Mouse (Mus musculus) v-Abl transformed pro-B cells (cell line): ENCODE data around the gene Iqca.

ENCODE experiments used
- in situ Hi-C, 2 experiments: fragments of 400-800 bp; cut with MboI; formaldehyde crosslinking; loops; one replicate each; pipeline ENCODE4 v1.15.1; 2025; ENCODE audit not compliant: unreplicated experiment in 2 of 2

Gene Iqca

GRCm38 (mm10) chr1:90153787-90154186 lies 586 bp upstream of the Iqca start:
- in situ Hi-C loops, result no loop called here

- in situ Hi-C loops, result no loop called here
Measured at GRCm38 (mm10) chr1:90139729-90140128, 13.5 kb downstream of the Iqca start.

DNA sequence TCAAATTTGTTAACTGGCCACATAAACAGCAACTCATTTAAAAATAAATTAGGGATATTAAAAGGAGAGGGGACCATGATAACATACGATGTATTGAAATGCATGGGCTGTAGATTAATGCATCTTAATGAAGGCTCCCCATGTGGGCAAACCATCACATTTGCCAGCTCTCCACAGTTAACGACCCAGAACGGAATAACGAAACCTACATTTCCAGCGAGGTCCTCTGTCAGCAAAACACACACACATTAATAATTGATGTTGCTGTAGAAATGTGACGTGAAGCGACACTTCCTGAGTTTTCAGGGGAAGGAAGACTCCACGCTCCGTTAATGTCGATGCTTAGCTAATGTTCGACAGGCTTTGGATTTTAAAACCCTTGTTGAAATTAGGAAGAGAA lies 20.8 kb downstream of the Iqca start:
- in situ Hi-C loops, result no loop called here

DNA sequence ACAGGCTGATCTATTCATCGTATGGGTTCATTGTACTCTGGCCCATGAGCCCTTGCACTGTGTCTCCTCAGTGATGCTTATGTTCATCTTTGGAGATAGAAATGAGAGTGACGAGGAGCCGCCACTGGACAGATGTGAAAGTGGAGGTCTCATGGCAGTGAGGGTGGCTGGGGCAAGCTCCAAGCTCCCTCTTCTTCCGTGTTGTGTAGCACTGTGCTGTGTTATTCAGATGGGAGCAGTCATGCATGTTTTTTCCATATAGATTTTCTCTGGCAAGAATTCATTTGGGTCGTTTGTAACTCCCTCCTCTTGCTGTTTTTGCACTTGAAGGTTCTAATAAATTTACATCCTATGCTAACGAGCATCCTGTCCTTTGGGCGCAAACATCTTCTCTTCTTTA lies 21.2 kb downstream of the Iqca start:
- in situ Hi-C loops, result no loop called here

GRCm38 (mm10) chr1:90124561-90124960 lies 28.6 kb downstream of the Iqca start:
- in situ Hi-C loops, result no loop called here

DNA sequence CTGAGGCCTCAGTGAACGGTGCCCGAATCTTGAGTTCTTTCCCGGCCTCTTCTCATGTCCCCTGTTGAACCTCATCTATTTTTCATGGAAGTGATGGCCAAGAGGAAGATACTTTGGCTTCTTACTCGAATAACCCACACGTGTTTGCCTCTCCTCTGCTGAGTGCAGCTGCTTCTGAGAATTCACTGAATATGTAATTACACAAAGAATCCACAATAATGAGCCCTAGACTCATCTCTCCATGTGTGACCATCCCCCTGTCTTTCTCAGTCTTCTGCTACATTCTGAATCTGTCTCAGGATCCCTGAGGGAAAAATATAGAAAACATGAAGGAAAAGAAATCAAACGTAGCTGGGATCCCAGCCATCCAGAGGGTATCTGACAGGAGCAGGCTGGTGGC lies 32.5 kb downstream of the Iqca start:
- in situ Hi-C loops, result no loop called here

DNA sequence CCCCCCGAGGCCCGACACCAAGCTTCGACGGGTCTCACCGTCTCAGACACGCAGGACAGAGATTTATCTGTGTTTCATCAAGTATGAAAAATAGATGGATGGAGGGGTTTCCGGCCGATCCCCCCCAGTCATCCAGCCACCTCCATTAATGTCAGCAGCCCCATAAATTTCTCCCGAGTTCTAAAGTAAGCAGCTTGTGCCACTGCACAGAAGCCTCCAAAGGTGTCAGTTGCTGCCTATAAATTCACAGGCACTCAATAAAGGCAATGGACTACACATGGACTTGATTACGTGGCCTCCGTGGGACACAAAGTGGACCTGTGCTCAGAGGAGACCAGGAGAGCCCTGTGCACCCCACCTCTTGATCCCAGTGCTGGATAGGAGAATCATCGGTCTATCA lies 34.0 kb downstream of the Iqca start:
- in situ Hi-C loops, result no loop called here

GRCm38 (mm10) chr1:90117207-90117606 lies 36.0 kb downstream of the Iqca start:
- in situ Hi-C loops, result no loop called here

GRCm38 (mm10) chr1:90114586-90114985 lies 38.6 kb downstream of the Iqca start:
- in situ Hi-C loops, result no loop called here

GRCm38 (mm10) chr1:90113655-90114244 lies 39.5 kb downstream of the Iqca start:
- in situ Hi-C loops, result no loop called here

DNA sequence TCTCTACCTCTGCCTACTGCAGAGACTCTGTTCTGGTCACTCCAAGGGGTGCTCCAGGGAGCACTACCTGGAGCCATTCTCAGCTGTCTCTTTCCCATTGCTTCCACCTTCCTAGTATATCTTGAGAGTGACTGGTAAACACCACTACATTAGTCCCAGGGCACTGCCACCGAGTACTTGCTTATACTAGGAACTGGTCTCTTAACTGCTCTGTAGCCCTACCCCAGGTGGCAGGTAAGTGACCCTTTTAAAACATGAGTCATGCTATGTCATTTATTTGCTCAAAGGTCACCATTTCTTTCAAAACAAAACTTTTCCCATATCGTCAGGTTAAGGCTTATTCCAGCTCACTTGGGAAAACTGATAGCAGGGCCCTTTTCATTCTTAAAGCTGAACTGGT lies 40.5 kb downstream of the Iqca start:
- in situ Hi-C loops, result no loop called here

DNA sequence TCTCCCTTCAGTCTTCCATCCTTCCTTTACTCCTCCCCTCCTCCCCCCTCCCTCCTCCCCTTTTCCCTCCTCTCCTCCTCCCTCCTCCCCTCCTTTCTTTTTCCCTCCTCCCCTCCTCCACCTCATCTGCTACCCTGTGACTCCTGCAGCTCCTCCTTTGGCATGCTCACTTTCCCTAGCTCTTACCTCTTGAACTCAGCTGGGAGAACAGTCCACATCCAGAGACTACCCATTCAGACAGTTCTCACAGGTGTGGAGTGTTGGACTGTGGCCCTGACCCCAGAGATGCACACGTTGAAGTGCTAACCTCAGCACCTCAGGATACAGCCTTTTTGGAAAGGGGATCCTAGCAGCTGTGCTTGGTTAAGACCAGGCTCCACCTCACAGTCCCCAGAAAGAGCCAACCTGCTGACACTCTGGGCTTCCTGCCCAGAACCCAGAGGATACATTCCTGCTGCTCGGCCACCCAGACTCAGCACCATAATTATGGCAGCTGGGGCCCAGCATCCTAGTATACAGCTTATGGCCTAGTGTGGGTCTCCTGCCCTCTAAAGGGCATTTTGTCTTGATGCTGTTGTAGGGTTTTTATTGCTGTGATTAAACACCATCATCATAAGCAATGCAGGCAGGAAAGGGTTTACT lies 41.9 kb downstream of the Iqca start:
- in situ Hi-C loops, result no loop called here

- in situ Hi-C loops, result no loop called here
Measured at GRCm38 (mm10) chr1:90103896-90104487, 49.2 kb downstream of the Iqca start.

- in situ Hi-C loops, result no loop called here
Measured at GRCm38 (mm10) chr1:90100360-90101232, 52.6 kb downstream of the Iqca start.

DNA sequence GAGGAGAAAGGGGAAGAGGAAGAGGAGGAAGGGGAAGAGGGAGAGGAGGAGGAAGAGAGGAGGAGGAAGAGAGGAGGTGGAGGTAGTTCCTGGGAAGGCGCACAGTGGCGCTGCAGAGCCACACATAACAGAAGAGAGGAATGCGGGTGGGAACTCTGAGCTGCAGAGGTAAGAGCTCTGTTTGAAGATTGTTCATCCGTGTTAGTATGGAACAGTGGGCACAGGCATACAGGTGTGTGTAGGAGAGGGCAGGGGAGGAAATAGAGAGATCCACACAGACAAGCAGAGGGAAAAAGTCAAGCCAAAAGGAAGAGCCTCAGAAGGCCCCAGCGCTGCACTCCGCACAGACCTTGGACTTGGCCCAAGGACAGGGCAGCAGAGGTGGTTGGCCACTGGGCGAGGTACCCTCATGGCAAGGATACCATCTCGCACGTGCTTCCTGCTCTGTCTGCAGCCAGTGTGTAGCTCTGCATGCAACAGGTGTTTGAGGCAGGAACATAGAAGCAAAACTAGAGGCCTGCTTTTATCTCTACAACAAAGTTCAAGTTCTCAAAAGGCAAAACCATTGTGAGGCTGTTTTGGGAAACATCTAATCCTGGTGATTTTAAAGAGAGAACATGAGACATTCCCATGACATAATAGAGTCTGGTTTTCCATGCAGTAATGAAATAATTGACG lies 60.2 kb downstream of the Iqca start:
- in situ Hi-C loops, result no loop called here

DNA sequence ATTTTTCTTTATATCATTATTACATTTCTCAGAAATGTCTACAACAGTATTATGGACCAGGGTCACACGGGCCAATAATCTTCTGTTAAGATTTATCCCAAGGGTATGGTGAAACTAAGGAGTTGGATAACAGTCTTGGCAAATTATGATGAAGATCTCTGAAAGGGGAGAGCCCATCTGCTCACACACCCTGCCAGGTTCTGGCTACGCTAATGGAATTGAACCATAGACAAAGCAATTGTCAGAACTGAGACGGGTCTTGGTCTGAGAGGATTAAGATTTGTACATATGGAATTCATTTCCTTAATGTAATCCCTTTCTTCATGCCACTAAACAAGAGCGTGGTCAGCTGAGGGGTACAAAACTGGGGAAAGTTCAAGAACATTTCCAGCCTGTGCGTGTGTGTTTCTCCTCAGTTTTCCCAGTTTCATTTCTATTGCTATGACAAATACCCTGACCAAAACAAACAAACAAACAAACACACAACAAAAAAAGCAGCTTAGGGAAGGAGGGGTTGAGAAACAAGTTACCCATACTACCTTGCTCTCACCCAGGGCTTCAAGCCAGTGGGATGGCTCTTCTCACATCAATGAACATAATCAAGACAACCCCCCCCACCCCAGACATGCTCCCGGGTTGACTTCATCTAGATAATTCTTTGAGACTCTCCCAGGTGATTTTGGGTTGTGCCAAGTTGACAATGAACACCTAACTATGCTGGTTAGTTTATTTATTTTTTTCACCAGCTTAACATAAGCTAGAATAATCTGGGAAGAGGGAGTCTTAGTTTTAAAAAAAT lies 64.8 kb downstream of the Iqca start:
- in situ Hi-C loops, result no loop called here

GRCm38 (mm10) chr1:90086461-90086860 lies 66.7 kb downstream of the Iqca start:
- in situ Hi-C loops, result no loop called here

DNA sequence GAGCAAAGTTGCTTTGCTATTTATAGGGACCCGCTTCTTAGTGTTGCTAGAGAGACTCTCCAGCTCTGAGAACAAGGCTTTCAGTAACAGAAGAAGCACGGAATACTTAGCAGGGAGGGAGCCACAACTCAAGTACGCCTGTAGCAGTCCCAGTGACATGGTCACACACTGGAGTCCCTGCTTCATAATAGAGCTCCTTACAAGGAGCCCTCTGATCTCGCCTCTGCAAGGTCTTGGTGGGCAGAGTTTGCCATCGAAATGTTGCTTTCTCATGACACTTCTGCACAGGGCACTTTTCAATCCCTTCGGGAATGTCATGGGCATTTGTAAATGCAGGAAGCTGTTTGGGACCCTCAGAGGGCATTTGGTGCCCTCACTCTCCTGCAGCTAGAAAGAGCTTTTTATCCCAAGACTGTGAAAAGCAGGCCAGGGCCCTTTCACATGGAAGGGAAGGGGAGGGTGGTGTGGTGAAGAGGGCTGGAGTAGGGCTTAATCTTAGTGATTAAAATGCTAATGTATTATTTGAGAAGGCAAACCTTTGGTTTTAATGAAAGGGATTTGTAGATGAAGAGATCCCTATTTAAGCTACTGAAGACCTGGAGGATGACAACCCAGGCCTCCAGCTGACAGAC lies 67.6 kb downstream of the Iqca start:
- in situ Hi-C loops, result no loop called here

DNA sequence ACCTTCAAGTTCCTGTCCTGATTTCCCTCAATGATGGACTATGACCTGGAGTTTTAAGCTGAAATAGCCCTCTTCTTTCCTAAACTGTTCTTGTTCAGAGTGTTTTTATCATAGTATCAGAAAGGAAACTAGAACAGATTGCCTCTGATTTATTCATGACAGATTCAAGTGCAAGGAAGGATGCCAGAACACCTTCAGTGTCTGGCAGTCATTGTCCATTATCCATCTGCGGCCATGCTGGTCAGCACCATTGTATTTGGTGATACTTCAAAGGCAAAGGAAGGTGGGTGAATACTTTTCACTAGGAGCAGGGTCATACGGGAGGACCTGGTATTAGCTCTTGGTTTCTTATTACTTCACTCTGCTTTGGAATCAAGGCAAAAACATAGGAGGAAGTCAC lies 76.9 kb downstream of the Iqca start:
- in situ Hi-C loops, result no loop called here

GRCm38 (mm10) chr1:90074779-90075178 lies 78.4 kb downstream of the Iqca start:
- in situ Hi-C loops, result loop anchor here in 1 of 2 experiments (25.0 kb wide), 1 partner anchor 513 kb away; no protein-coding TSS in a partner anchor
